Mouse (Mus musculus): ENCODE data around the gene Lmnb2. TPM values are rescaled to one million over a fixed set of nuclear protein-coding genes. Genes with fewer than 3 reads are reported as not detected.

Gene Lmnb2
- polyA plus RNA-seq, 1 experiment, result 11.0 TPM

DNA sequence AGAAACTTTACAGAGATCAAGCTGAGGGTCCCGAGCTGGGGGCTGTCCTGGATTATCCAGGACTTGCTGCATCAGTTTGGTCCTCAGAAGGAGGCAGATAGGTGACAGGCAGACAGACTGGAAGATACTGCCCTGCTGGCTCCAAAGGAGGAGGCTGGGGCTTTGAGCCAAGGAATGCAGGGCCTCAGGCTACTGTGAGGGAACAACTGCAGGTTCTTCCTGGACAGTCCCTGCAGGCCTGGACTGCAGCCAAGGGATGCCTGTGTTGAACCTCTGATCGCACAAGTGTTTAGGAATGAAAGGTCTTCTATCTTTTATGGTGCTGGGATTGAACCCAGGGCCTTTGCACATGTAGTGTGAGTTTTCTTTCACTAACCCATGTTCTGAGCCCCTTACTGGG, 29.8 kb upstream of the Lmnb2 start:
- no peak overlapping the region for H3K27ac ChIP-seq (ENCODE audit: insufficient read depth, low read length)
- peaks cover 12% of the 10 kb centered on the region; the same call in 1 of the 2 replicates for H3K4me1 ChIP-seq (ENCODE audit: control insufficient read depth, insufficient read depth, insufficient read length)
- DNase-seq (ENCODE audit: low read depth in 1 of 2, low spot score in 2 of 2), result no peak
- H3K27me3 ChIP-seq (ENCODE audit: control insufficient read depth, insufficient read depth, low read length), result no peaks in the 10 kb centered on the region
- no peaks in the 10 kb centered on the region for H3K36me3 ChIP-seq (ENCODE audit: control insufficient read depth, insufficient read depth, low read length)
- no peak overlapping the region for H3K4me3 ChIP-seq (ENCODE audit: extremely low read depth, insufficient read depth, insufficient read length)
- 83% methylated on average over 2 of the region's 2 CpGs for whole genome bisulfite sequencing
- no peak for TF ChIP-seq CTCF (IDR thresholded peaks at IDR 0.05; ENCODE audit: extremely low read depth, insufficient read depth, insufficient read length, insufficient replicate concordance)
- TF ChIP-seq POLR2A (IDR thresholded peaks at IDR 0.05; ENCODE audit: low read depth, low read length), result no peak

- no peaks in the 10 kb centered on the region for H3K36me3 ChIP-seq (ENCODE audit: control insufficient read depth, insufficient read depth, low read length)
- no peak for DNase-seq (ENCODE audit: low read depth in 1 of 2, low spot score in 2 of 2)
- no peak overlapping the region for H3K4me3 ChIP-seq (ENCODE audit: extremely low read depth, insufficient read depth, insufficient read length)
- no peak overlapping the region for H3K27ac ChIP-seq (ENCODE audit: insufficient read depth, low read length)
- 77% methylated on average over 14 of the region's 14 CpGs for WGBS
- peaks cover 13% of the 10 kb centered on the region; the same call in 1 of the 2 replicates for H3K4me1 ChIP-seq (ENCODE audit: control insufficient read depth, insufficient read depth, insufficient read length)
- H3K27me3 ChIP-seq (ENCODE audit: control insufficient read depth, insufficient read depth, low read length), result no peaks in the 10 kb centered on the region
- TF ChIP-seq POLR2A (IDR thresholded peaks at IDR 0.05; ENCODE audit: low read depth, low read length) (no peak), CTCF (IDR thresholded peaks at IDR 0.05; ENCODE audit: extremely low read depth, insufficient read depth, insufficient read length, insufficient replicate concordance) (no peak)
Measured at GRCm38 (mm10) chr10:80946684-80947437, 28.8 kb upstream of the Lmnb2 start.

DNA sequence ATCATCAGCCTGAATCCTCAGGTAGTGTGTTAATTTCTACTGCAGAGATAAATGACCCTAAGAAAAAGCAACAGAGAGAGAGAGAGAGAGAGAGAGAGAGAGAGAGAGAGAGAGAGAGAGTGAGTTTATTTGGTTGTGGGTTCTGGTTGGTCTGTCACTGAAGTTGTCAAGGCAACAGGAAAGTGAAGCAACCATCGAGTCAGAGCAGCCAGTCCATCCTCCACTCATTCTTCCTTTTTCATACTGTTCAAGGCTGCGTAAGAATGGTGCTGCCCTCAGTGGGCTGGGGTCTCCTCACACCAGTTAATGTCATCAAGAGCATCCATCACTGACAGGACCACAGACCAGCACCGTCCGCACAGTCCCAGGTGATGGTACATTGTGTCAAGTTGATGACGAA, 26.2 kb upstream of the Lmnb2 start:
- 68% methylated on average over 5 of the region's 5 CpGs for WGBS
- H3K27ac ChIP-seq (ENCODE audit: insufficient read depth, low read length), result no peak overlapping the region
- peaks cover 18% of the 10 kb centered on the region for H3K4me1 ChIP-seq (ENCODE audit: control insufficient read depth, insufficient read depth, insufficient read length)
- DNase-seq (ENCODE audit: low read depth in 1 of 2, low spot score in 2 of 2), result no peak
- TF ChIP-seq CTCF (IDR thresholded peaks at IDR 0.05; ENCODE audit: extremely low read depth, insufficient read depth, insufficient read length, insufficient replicate concordance) (no peak), POLR2A (IDR thresholded peaks at IDR 0.05; ENCODE audit: low read depth, low read length) (no peak)
- H3K27me3 ChIP-seq (ENCODE audit: control insufficient read depth, insufficient read depth, low read length), result no peaks in the 10 kb centered on the region
- no peaks in the 10 kb centered on the region for H3K36me3 ChIP-seq (ENCODE audit: control insufficient read depth, insufficient read depth, low read length)
- no peak overlapping the region for H3K4me3 ChIP-seq (ENCODE audit: extremely low read depth, insufficient read depth, insufficient read length)

GRCm38 (mm10) chr10:80943701-80944100, 25.7 kb upstream of the Lmnb2 start:
- no peak for DNase-seq (ENCODE audit: low read depth in 1 of 2, low spot score in 2 of 2)
- Histone ChIP-seq H3K4me1 (ENCODE audit: control insufficient read depth, insufficient read depth, insufficient read length) (peaks cover 23% of the 10 kb centered on the region), H3K36me3 (ENCODE audit: control insufficient read depth, insufficient read depth, low read length) (no peaks in the 10 kb centered on the region), H3K4me3 (ENCODE audit: extremely low read depth, insufficient read depth, insufficient read length) (no peak overlapping the region), H3K27ac (ENCODE audit: insufficient read depth, low read length) (no peak overlapping the region), H3K27me3 (ENCODE audit: control insufficient read depth, insufficient read depth, low read length) (no peaks in the 10 kb centered on the region)
- 87% methylated on average over 9 of the region's 9 CpGs for WGBS
- TF ChIP-seq CTCF (IDR thresholded peaks at IDR 0.05; ENCODE audit: extremely low read depth, insufficient read depth, insufficient read length, insufficient replicate concordance) (no peak), POLR2A (IDR thresholded peaks at IDR 0.05; ENCODE audit: low read depth, low read length) (no peak)

DNA sequence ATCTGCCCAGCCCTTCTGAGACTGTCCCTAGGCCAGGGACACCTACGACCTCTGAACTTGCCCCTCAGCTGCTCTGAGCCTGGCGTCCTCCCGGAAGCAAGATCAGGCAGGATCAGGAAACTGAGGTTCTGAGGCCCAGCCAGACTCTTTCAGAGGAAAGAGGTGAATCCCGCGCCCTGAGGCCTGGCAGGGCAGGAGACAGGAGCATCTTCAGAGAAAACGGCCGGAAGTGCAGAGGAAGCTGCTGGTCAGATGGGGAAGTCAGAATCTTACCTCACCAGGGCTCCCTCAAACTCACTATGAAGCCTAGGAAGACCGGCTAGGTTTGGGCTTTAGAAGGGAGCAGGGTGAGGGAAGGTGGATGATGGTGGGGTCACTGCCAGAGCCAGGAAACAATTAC, 24.9 kb upstream of the Lmnb2 start:
- H3K27ac ChIP-seq (ENCODE audit: insufficient read depth, low read length), result no peak overlapping the region
- no peak for TF ChIP-seq POLR2A (IDR thresholded peaks at IDR 0.05; ENCODE audit: low read depth, low read length)
- TF ChIP-seq CTCF (IDR thresholded peaks at IDR 0.05; ENCODE audit: extremely low read depth, insufficient read depth, insufficient read length, insufficient replicate concordance), result no peak
- 18% methylated on average over 8 of the region's 8 CpGs for WGBS
- no peaks in the 10 kb centered on the region for H3K27me3 ChIP-seq (ENCODE audit: control insufficient read depth, insufficient read depth, low read length)
- DNase-seq (ENCODE audit: low read depth in 1 of 2, low spot score in 2 of 2), result no peak
- H3K4me3 ChIP-seq (ENCODE audit: extremely low read depth, insufficient read depth, insufficient read length), result no peak overlapping the region
- no peaks in the 10 kb centered on the region for H3K36me3 ChIP-seq (ENCODE audit: control insufficient read depth, insufficient read depth, low read length)
- peaks cover 24% of the 10 kb centered on the region for H3K4me1 ChIP-seq (ENCODE audit: control insufficient read depth, insufficient read depth, insufficient read length)

GRCm38 (mm10) chr10:80940988-80941347, 22.9 kb upstream of the Lmnb2 start:
- Histone ChIP-seq H3K4me3 (ENCODE audit: extremely low read depth, insufficient read depth, insufficient read length) (no peak overlapping the region), H3K27me3 (ENCODE audit: control insufficient read depth, insufficient read depth, low read length) (no peaks in the 10 kb centered on the region), H3K27ac (ENCODE audit: insufficient read depth, low read length) (no peak overlapping the region), H3K36me3 (ENCODE audit: control insufficient read depth, insufficient read depth, low read length) (no peaks in the 10 kb centered on the region), H3K4me1 (ENCODE audit: control insufficient read depth, insufficient read depth, insufficient read length) (peaks cover 42% of the 10 kb centered on the region)
- TF ChIP-seq POLR2A (IDR thresholded peaks at IDR 0.05; ENCODE audit: low read depth, low read length) (no peak), CTCF (IDR thresholded peaks at IDR 0.05; ENCODE audit: extremely low read depth, insufficient read depth, insufficient read length, insufficient replicate concordance) (no peak)
- WGBS, result 18% methylated on average over 2 of the region's 2 CpGs
- no peak for DNase-seq (ENCODE audit: low read depth in 1 of 2, low spot score in 2 of 2)

DNA sequence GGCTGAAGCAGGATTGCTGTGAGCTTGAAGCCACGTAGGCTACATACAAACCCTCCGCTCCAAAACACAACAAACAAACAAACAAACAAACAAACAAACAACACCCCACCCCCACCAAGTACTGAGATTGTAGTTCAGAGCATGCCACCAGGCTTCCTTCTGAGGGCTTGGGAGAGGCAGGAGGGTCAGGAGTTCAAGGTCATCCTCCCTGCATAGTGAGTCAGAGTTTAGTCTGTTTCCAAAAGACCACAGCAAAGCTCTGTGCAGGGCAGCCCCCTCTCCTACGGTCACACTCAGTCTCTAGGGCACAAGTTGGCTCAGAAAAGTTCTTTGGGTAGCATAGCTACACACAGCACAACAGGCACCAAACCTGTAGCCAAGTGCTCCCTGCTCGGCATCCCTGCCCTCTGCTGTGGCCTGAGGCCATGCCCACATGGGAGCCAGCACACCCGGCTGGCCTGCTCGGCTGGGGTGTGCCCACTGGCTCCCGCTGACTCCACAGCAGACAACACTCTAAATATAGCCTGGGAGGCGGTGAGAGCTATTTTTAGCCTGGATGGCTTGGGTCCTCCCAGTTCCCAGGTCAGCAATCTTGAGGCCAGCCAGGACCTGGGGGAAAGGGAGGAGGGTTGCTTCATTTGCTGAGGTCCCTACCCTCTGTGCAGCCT, 22.4 kb upstream of the Lmnb2 start:
- no peak overlapping the region for H3K4me3 ChIP-seq (ENCODE audit: extremely low read depth, insufficient read depth, insufficient read length)
- TF ChIP-seq POLR2A (IDR thresholded peaks at IDR 0.05; ENCODE audit: low read depth, low read length) (no peak), CTCF (IDR thresholded peaks at IDR 0.05; ENCODE audit: extremely low read depth, insufficient read depth, insufficient read length, insufficient replicate concordance) (no peak)
- H3K36me3 ChIP-seq (ENCODE audit: control insufficient read depth, insufficient read depth, low read length), result no peaks in the 10 kb centered on the region
- WGBS, result 50% methylated on average over 8 of the region's 8 CpGs
- no peak overlapping the region for H3K27ac ChIP-seq (ENCODE audit: insufficient read depth, low read length)
- no peaks in the 10 kb centered on the region for H3K27me3 ChIP-seq (ENCODE audit: control insufficient read depth, insufficient read depth, low read length)
- H3K4me1 ChIP-seq (ENCODE audit: control insufficient read depth, insufficient read depth, insufficient read length), result peaks cover 46% of the 10 kb centered on the region
- DNase-seq (ENCODE audit: low read depth in 1 of 2, low spot score in 2 of 2), result no peak
